Mouse (Mus musculus): ENCODE data around the gene C87977. TPM values are rescaled to one million over a fixed set of nuclear protein-coding genes. Genes with fewer than 3 reads are reported as not detected.
"Not testable (repeated sequence)": the region's sequence is repeated elsewhere in the genome, so short reads cannot be mapped to it uniquely, and the experiment has no call there.

Gene C87977
- not detected in 2 replicates for polyA plus RNA-seq (2015; fragmentation: Nextera tagmentation; extraction: Ambion mirVana)

DNA sequence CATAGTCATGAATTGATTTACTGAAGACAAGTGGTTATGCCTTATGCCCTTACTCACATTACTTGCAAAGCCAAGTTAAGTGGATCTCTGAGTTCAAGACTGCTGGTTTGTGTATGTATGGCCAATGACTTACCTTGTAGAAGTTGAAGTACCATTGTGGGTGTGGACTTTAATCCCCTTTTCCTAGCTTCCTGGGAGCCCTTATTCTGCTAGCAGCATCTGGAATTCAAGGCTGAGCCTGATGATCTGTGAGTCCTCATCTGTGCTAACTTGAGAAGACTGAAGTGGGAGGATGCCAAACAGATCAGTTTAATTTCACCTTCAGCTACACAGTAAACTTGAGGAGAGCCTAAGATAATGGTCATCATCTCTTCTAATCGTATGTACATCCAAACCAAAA is at the start of gene C87977:
Gene C87977, minus strand, starts transcription at position 101 of the 400 bp plus-strand sequence.
- H3K36me3 ChIP-seq (ENCODE audit: poor library complexity, severe bottlenecking); H3K4me2 ChIP-seq; H3K4me1 ChIP-seq; H3K27me3 ChIP-seq; H3K27ac ChIP-seq; ATAC-seq; H3K9ac ChIP-seq; H3K4me3 ChIP-seq: not testable (repeated sequence)
- 74% methylated on average over 1 of the region's 1 CpGs for WGBS
- H3K9me3 ChIP-seq (replicated peaks) = peaks cover 17% of the 10 kb centered on the region

DNA sequence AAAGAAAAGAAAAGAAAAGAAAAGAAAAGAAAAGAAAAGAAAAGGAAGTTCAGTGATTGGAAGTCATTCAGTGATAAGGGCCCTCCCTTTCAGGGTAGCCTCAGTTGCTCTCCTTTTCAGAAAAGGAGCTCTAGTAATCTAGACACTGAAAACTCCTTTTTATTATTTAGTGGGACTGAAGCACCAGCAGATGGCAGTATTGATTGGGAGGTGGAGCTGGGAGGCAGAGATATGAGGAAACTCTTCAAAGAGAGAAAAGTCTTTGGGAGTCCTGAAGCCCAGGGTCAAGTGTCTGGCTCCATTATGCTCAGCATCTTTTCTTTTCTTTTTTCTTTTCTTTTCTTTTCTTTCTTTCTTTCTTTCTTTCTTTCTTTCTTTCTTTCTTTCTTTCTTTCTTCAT is 41.6 kb upstream of the C87977 start:
- H3K4me3 ChIP-seq, ATAC-seq: not testable (repeated sequence)

DNA sequence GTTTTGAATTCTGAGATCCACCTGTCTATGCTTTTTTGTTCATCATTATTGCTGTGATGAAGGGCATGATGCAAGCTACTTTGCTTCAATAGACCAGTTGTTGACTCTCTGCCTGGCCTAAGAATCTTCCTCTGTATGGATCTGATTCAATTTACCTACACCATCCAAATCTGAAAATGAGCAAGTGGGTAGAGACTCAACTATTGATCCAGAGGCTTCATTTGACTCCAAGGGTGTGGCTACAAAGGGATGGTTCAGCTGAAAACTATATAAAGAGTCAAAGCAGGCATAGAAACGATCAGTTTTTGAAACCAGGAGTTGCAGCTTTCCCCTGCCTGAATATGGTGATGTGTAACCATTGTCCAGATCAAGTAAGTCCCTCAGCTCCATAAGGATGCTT is 22.7 kb downstream of the C87977 start, which contains the start of gene Oog2:
Gene Oog2, plus strand, starts transcription at position 301 of the 400 bp plus-strand sequence.
- ATAC-seq = no peak

More for the DNA sequence above, 41.6 kb upstream of the C87977 start:
- not testable (repeated sequence) for H3K9ac ChIP-seq; H3K36me3 ChIP-seq (ENCODE audit: poor library complexity, severe bottlenecking); H3K27me3 ChIP-seq; H3K4me1 ChIP-seq; H3K27ac ChIP-seq; H3K4me2 ChIP-seq
- peaks cover 19% of the 10 kb centered on the region; the same call in 1 of the 2 replicates for H3K9me3 ChIP-seq (replicated peaks)

DNA sequence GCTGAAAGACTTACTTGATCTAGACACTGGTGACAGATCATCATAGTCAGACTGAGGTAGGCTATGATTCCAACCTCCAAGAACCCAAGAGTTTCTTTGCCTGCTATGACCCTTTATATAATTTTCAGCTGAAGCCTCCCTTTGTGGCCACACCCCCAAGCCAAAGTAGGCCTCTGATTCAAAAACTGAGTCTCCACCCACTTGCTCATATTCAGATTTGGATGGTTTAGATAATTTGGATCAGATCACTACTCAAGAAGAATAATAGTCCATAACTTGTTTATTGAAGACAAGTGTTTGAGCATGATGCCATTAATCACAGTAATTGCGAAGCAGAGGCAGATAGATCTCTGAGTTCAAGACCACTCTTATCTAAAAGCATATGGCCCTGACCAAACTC is 50.6 kb downstream of the C87977 start, which contains the start of gene Oog3:
Gene Oog3, minus strand, starts transcription at position 101 of the 400 bp plus-strand sequence.
- Histone ChIP-seq H3K9ac (no peak within 1 kb of the TSS), H3K27ac (no peak within 1 kb of the TSS), H3K36me3 (ENCODE audit: poor library complexity, severe bottlenecking) (no peaks in the 10 kb centered on the region), H3K9me3 (replicated peaks) (peaks cover 74% of the 10 kb centered on the region), H3K4me3 (no peak within 1 kb of the TSS), H3K4me2 (no peak within 1 kb of the TSS), H3K4me1 (no peaks in the 10 kb centered on the region), H3K27me3 (no peaks in the 10 kb centered on the region)
- ATAC-seq = no peak
- WGBS = 87% methylated on average over 1 of the region's 1 CpGs

More for the DNA sequence above, 22.7 kb downstream of the C87977 start, which contains the start of gene Oog2:
- no peak within 1 kb of the TSS for H3K4me2 ChIP-seq
- no peak within 1 kb of the TSS for H3K4me3 ChIP-seq
- WGBS = 32% methylated on average over 1 of the region's 1 CpGs
- no peaks in the 10 kb centered on the region for H3K27me3 ChIP-seq
- H3K9me3 ChIP-seq (replicated peaks) = peaks cover 45% of the 10 kb centered on the region
- no peak within 1 kb of the TSS for H3K9ac ChIP-seq
- H3K27ac ChIP-seq = no peak within 1 kb of the TSS
- no peaks in the 10 kb centered on the region for H3K36me3 ChIP-seq (ENCODE audit: poor library complexity, severe bottlenecking)
- H3K4me1 ChIP-seq = no peaks in the 10 kb centered on the region

Other genes with a start within 250 kb of the C87977 start
- gene Gm13101, start 246.4 kb downstream of the C87977 start, polyA plus RNA-seq (2015; fragmentation: Nextera tagmentation; extraction: Ambion mirVana) = not detected in 2 replicates
- not detected in 2 replicates for gene Pramef17, start 218.9 kb downstream of the C87977 start, polyA plus RNA-seq (2015; fragmentation: Nextera tagmentation; extraction: Ambion mirVana)
- not detected in 2 replicates for gene Pramel4, start 154.2 kb downstream of the C87977 start, polyA plus RNA-seq (2015; fragmentation: Nextera tagmentation; extraction: Ambion mirVana)
- gene Gm13102, start 106.8 kb downstream of the C87977 start, polyA plus RNA-seq (2015; fragmentation: Nextera tagmentation; extraction: Ambion mirVana) = not detected in 2 replicates
- gene Oog3, start 50.7 kb downstream of the C87977 start, polyA plus RNA-seq (2015; fragmentation: Nextera tagmentation; extraction: Ambion mirVana) = not detected in 2 replicates
- gene Oog2, start 22.6 kb downstream of the C87977 start, polyA plus RNA-seq (2015; fragmentation: Nextera tagmentation; extraction: Ambion mirVana) = not detected in 2 replicates
- not detected in 2 replicates for gene Pramel5, start 67.2 kb upstream of the C87977 start, polyA plus RNA-seq (2015; fragmentation: Nextera tagmentation; extraction: Ambion mirVana)
- gene Gm13128, start 116.9 kb upstream of the C87977 start, polyA plus RNA-seq (2015; fragmentation: Nextera tagmentation; extraction: Ambion mirVana) = not detected in 2 replicates
- not detected in 2 replicates for gene Gm13119, start 144.6 kb upstream of the C87977 start, polyA plus RNA-seq (2015; fragmentation: Nextera tagmentation; extraction: Ambion mirVana)
- not detected in 2 replicates for gene Pramef20, start 164.6 kb upstream of the C87977 start, polyA plus RNA-seq (2015; fragmentation: Nextera tagmentation; extraction: Ambion mirVana)
- not detected in 2 replicates for gene Pramef12, start 195.1 kb upstream of the C87977 start, polyA plus RNA-seq (2015; fragmentation: Nextera tagmentation; extraction: Ambion mirVana)
- not detected in 2 replicates for gene 1700012P22Rik, start 225.5 kb upstream of the C87977 start, polyA plus RNA-seq (2015; fragmentation: Nextera tagmentation; extraction: Ambion mirVana)
- gene Gm9944, start 240.0 kb upstream of the C87977 start, polyA plus RNA-seq (2015; fragmentation: Nextera tagmentation; extraction: Ambion mirVana) = not detected in 2 replicates

Data from forebrain, embryonic 13.5 days (tissue).